Mouse (Mus musculus): ENCODE results near the gene Bloc1s4.

Bloc1s4 gene

GRCm38 (mm10) chr5:36739829-36740228 lies 8.6 kb downstream of the Bloc1s4 start:
- no peak for DNase-seq (ENCODE audit: low read depth, low spot score)

- DNase-seq (ENCODE audit: low read depth, low spot score), result no peak
Observed at GRCm38 (mm10) chr5:36738799-36739615, 9.4 kb downstream of the Bloc1s4 start.

GRCm38 (mm10) chr5:36737765-36738164 lies 10.7 kb downstream of the Bloc1s4 start:
- DNase-seq (ENCODE audit: low read depth, low spot score), result no peak

- no peak for DNase-seq (ENCODE audit: low read depth, low spot score)
Observed at GRCm38 (mm10) chr5:36736009-36736408, 12.4 kb downstream of the Bloc1s4 start.

- DNase-seq (ENCODE audit: low read depth, low spot score), result no peak
Observed at GRCm38 (mm10) chr5:36735106-36735505, 13.3 kb downstream of the Bloc1s4 start.

GRCm38 (mm10) chr5:36733405-36733804 lies 15.0 kb downstream of the Bloc1s4 start:
- DNase-seq (ENCODE audit: low read depth, low spot score), result no peak

- no peak for DNase-seq (ENCODE audit: low read depth, low spot score)
Observed at GRCm38 (mm10) chr5:36731901-36732652, 16.4 kb downstream of the Bloc1s4 start.

- no peak for DNase-seq (ENCODE audit: low read depth, low spot score)
Observed at GRCm38 (mm10) chr5:36730689-36731088, 17.8 kb downstream of the Bloc1s4 start.

GRCm38 (mm10) chr5:36729923-36730322 lies 18.5 kb downstream of the Bloc1s4 start:
- DNase-seq (ENCODE audit: low read depth, low spot score), result no peak

GRCm38 (mm10) chr5:36729086-36729473 lies 19.4 kb downstream of the Bloc1s4 start:
- DNase-seq (ENCODE audit: low read depth, low spot score), result no peak

GRCm38 (mm10) chr5:36728403-36729085 lies 19.9 kb downstream of the Bloc1s4 start:
- DNase-seq (ENCODE audit: low read depth, low spot score), result no peak

- DNase-seq (ENCODE audit: low read depth, low spot score), result no peak
Observed at GRCm38 (mm10) chr5:36727776-36728175, 20.7 kb downstream of the Bloc1s4 start.

GRCm38 (mm10) chr5:36727136-36727535 lies 21.3 kb downstream of the Bloc1s4 start:
- no peak for DNase-seq (ENCODE audit: low read depth, low spot score)

GRCm38 (mm10) chr5:36726387-36726801 lies 22.1 kb downstream of the Bloc1s4 start:
- no peak for DNase-seq (ENCODE audit: low read depth, low spot score)

- DNase-seq (ENCODE audit: low read depth, low spot score), result no peak
Observed at GRCm38 (mm10) chr5:36725861-36726260, 22.6 kb downstream of the Bloc1s4 start.

GRCm38 (mm10) chr5:36724274-36724673 lies 24.2 kb downstream of the Bloc1s4 start:
- DNase-seq (ENCODE audit: low read depth, low spot score), result no peak

GRCm38 (mm10) chr5:36723356-36723755 lies 25.1 kb downstream of the Bloc1s4 start:
- no peak for DNase-seq (ENCODE audit: low read depth, low spot score)

GRCm38 (mm10) chr5:36722415-36722856 lies 26.0 kb downstream of the Bloc1s4 start:
- DNase-seq (ENCODE audit: low read depth, low spot score), result no peak

- DNase-seq (ENCODE audit: low read depth, low spot score), result no peak
Observed at GRCm38 (mm10) chr5:36720710-36721375, 27.6 kb downstream of the Bloc1s4 start.

- DNase-seq (ENCODE audit: low read depth, low spot score), result no peak
Observed at GRCm38 (mm10) chr5:36720219-36720618, 28.2 kb downstream of the Bloc1s4 start.

- no peak for DNase-seq (ENCODE audit: low read depth, low spot score)
Observed at GRCm38 (mm10) chr5:36719601-36720000, 28.8 kb downstream of the Bloc1s4 start.

- DNase-seq (ENCODE audit: low read depth, low spot score), result no peak
Observed at GRCm38 (mm10) chr5:36719135-36719534, 29.3 kb downstream of the Bloc1s4 start.
